Mouse (Mus musculus) embryonic facial prominence, embryonic 13.5 days (tissue): ENCODE measurements around the gene Gm525. TPM values are rescaled to one million over a fixed set of nuclear protein-coding genes. Genes with fewer than 3 reads are reported as not detected.

ENCODE experiments used
- polyA plus RNA-seq: library from polyadenylated mRNA; unstranded; fragments of >200 nt; fragmentation: Nextera tagmentation; extraction: Ambion mirVana; gene quantifications from 2 replicates; pipeline ENCODE4 v1.2.1, GENCODE M21; 2015

The Gm525 gene
- polyA plus RNA-seq, 1 experiment from 2014 or later = 2.0 TPM

Other genes starting within 250 kb of the Gm525 start
- 16.0 and 18.7 TPM in 2 replicates for gene Akap1, start 209.3 kb upstream of the Gm525 start, polyA plus RNA-seq
- 80.5 and 81.3 TPM in 2 replicates for gene Scpep1, start 118.4 kb upstream of the Gm525 start, polyA plus RNA-seq
- gene Elobl, start 106.9 kb upstream of the Gm525 start, polyA plus RNA-seq = not detected in 2 replicates
- gene Coil, start 103.6 kb upstream of the Gm525 start, polyA plus RNA-seq = 21.4 and 22.4 TPM in 2 replicates
- gene Trim25, start 74.5 kb upstream of the Gm525 start, polyA plus RNA-seq = 6.0 and 7.1 TPM in 2 replicates
- gene Dgke, start 7.0 kb upstream of the Gm525 start, polyA plus RNA-seq = 4.8 and 5.1 TPM in 2 replicates
- 6.3 and 6.5 TPM in 2 replicates for gene Nog, start 228.5 kb downstream of the Gm525 start, polyA plus RNA-seq